Mouse (Mus musculus): ENCODE results near the gene 1700003F12Rik. TPM values are rescaled to one million over a fixed set of nuclear protein-coding genes. Genes with fewer than 3 reads are reported as not detected.

1700003F12Rik gene
- polyA plus RNA-seq, 1 experiment = 3.3 TPM

DNA sequence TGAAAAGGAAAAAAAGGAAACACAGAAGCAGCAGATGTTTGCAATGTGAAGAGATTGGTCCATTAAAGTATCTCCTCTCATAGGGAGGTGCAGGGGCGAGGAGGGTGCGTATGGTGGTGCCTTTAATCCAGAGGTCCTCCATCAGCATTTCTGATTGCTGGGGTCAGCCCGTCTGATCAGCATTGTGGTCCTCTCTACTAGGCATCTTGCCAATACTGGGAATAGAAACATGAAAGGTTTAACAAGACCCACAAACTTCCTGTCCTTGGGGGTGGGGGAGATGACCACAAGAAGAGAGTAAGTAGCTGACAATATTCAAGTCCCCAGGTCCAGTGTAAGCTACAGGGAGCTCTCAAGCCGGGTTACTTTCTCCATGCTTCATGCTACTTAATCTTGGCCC is 23.8 kb downstream of the 1700003F12Rik start:
- DNase-seq = no peak
- WGBS = 27% methylated on average over 4 of the region's 4 CpGs
- Histone ChIP-seq H3K36me3 (ENCODE audit: control insufficient read depth, insufficient read depth, low read length) (no peaks in the 10 kb centered on the region), H3K27me3 (ENCODE audit: control insufficient read depth, insufficient read depth, low read length) (no peaks in the 10 kb centered on the region), H3K4me1 (replicated peaks; ENCODE audit: control insufficient read depth, insufficient read depth, low read length) (peaks cover 28% of the 10 kb centered on the region), H3K4me3 (ENCODE audit: control insufficient read depth, insufficient read depth, low read length) (no peak overlapping the region), H3K27ac (ENCODE audit: control insufficient read depth, insufficient read depth, low read length) (no peak overlapping the region)
- TF ChIP-seq POLR2A (IDR thresholded peaks at IDR 0.05; ENCODE audit: control insufficient read depth, extremely low read depth, insufficient read depth, low read length, poor library complexity) (no peak), CTCF (IDR thresholded peaks at IDR 0.05; ENCODE audit: borderline replicate concordance, control insufficient read depth, extremely low read depth, insufficient read depth, low read length, poor library complexity) (no peak)

DNA sequence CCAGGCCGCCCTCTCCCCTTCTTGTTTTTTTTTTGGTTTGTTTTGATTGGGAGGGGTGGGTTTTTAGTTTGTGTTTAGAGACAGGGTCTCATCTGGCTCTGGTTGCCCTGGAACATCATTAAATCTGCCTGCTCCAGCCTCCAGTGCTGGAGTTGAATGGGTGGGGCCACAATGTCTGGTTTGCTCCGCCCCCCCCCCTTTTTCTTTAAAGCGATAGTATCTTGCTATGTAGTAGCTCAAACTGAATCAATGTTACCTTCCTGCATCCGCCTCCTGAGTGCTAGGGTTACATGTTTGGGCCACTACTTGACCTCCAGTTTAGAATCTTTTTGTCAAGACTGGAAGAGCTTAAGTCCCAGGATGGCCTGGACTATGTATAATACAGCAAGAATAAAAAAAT is 24.4 kb downstream of the 1700003F12Rik start:
- no peak overlapping the region for H3K4me3 ChIP-seq (ENCODE audit: control insufficient read depth, insufficient read depth, low read length)
- DNase-seq = no peak
- H3K27ac ChIP-seq (ENCODE audit: control insufficient read depth, insufficient read depth, low read length) = no peak overlapping the region
- WGBS = 87% methylated on average over 4 of the region's 4 CpGs
- peaks cover 30% of the 10 kb centered on the region for H3K4me1 ChIP-seq (replicated peaks; ENCODE audit: control insufficient read depth, insufficient read depth, low read length)
- H3K36me3 ChIP-seq (ENCODE audit: control insufficient read depth, insufficient read depth, low read length) = no peaks in the 10 kb centered on the region
- TF ChIP-seq CTCF (IDR thresholded peaks at IDR 0.05; ENCODE audit: borderline replicate concordance, control insufficient read depth, extremely low read depth, insufficient read depth, low read length, poor library complexity) = no peak
- no peak for TF ChIP-seq POLR2A (IDR thresholded peaks at IDR 0.05; ENCODE audit: control insufficient read depth, extremely low read depth, insufficient read depth, low read length, poor library complexity)
- no peaks in the 10 kb centered on the region for H3K27me3 ChIP-seq (ENCODE audit: control insufficient read depth, insufficient read depth, low read length)

DNA sequence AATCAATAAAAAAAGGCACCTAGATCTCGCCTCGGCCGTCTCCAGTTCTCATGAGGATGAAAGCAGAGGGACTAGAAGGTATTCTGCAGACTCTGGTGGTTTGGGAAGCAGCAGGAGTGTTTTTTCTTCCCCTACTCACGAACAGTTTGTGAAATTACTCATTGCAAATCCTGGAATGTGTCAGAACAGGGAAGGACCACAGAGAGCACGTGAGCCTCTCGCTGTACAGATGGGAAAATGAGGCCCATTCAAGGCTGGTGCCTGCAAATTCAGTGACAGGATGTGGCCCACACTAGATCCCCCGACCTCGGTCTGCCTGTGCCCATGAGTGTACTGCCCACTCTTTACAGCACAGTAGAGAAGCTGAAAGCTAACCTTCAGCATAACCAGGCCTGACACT is 25.1 kb downstream of the 1700003F12Rik start:
- DNase-seq = no peak
- Histone ChIP-seq H3K36me3 (ENCODE audit: control insufficient read depth, insufficient read depth, low read length) (no peaks in the 10 kb centered on the region), H3K4me1 (replicated peaks; ENCODE audit: control insufficient read depth, insufficient read depth, low read length) (peaks cover 37% of the 10 kb centered on the region), H3K27ac (ENCODE audit: control insufficient read depth, insufficient read depth, low read length) (no peak overlapping the region), H3K4me3 (ENCODE audit: control insufficient read depth, insufficient read depth, low read length) (no peak overlapping the region), H3K27me3 (ENCODE audit: control insufficient read depth, insufficient read depth, low read length) (no peaks in the 10 kb centered on the region)
- WGBS = 82% methylated on average over 8 of the region's 8 CpGs
- TF ChIP-seq CTCF (IDR thresholded peaks at IDR 0.05; ENCODE audit: borderline replicate concordance, control insufficient read depth, extremely low read depth, insufficient read depth, low read length, poor library complexity) (no peak), POLR2A (IDR thresholded peaks at IDR 0.05; ENCODE audit: control insufficient read depth, extremely low read depth, insufficient read depth, low read length, poor library complexity) (no peak)

DNA sequence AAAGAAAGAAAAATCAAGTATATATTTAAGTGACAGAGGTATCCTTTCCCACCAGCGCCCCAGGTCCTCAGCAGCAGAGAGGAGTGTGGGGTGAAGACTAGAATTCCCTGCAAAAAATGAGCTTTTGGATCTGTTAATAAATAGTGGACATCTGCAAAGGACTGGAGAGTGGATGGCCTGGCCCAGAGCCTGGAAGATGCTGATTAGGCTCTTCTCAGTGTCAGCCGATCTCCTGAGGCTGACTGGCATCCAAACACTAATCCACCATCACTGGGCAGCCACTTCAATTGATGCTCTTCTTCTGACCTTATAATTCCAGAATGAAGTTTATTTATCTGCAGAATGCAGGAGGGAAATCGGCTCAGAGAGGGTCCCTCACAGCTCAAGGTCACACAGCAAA is 26.1 kb downstream of the 1700003F12Rik start:
- Histone ChIP-seq H3K36me3 (ENCODE audit: control insufficient read depth, insufficient read depth, low read length) (no peaks in the 10 kb centered on the region), H3K4me3 (ENCODE audit: control insufficient read depth, insufficient read depth, low read length) (no peak overlapping the region), H3K4me1 (replicated peaks; ENCODE audit: control insufficient read depth, insufficient read depth, low read length) (peaks cover 41% of the 10 kb centered on the region), H3K27me3 (ENCODE audit: control insufficient read depth, insufficient read depth, low read length) (no peaks in the 10 kb centered on the region), H3K27ac (ENCODE audit: control insufficient read depth, insufficient read depth, low read length) (no peak overlapping the region)
- no peak for TF ChIP-seq CTCF (IDR thresholded peaks at IDR 0.05; ENCODE audit: borderline replicate concordance, control insufficient read depth, extremely low read depth, insufficient read depth, low read length, poor library complexity)
- TF ChIP-seq POLR2A (IDR thresholded peaks at IDR 0.05; ENCODE audit: control insufficient read depth, extremely low read depth, insufficient read depth, low read length, poor library complexity) = no peak
- no peak for DNase-seq
- WGBS = 94% methylated on average over 3 of the region's 3 CpGs

DNA sequence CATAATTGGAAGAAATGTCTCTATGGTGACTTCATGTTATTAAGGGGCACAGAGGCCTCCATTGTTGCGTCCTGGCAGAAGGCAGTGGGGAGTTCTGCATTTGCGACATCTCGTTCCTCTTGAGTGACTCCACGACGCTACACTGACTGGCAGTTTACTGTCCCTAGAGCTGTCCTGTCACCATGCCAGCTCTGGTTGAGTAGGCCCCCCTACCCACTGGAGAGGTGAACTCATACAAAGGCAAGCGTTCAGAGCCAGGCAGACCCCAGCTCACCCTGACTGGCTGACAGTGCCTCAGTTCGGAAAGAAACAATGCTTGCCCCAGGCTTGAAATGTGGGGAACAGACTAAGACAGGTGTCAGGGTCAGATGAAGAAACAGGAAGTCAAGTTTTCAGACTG is 27.4 kb downstream of the 1700003F12Rik start:
- Histone ChIP-seq H3K27ac (ENCODE audit: control insufficient read depth, insufficient read depth, low read length) (no peak overlapping the region), H3K4me3 (ENCODE audit: control insufficient read depth, insufficient read depth, low read length) (no peak overlapping the region), H3K36me3 (ENCODE audit: control insufficient read depth, insufficient read depth, low read length) (no peaks in the 10 kb centered on the region), H3K4me1 (replicated peaks; ENCODE audit: control insufficient read depth, insufficient read depth, low read length) (peaks cover 29% of the 10 kb centered on the region), H3K27me3 (ENCODE audit: control insufficient read depth, insufficient read depth, low read length) (no peaks in the 10 kb centered on the region)
- no peak for TF ChIP-seq POLR2A (IDR thresholded peaks at IDR 0.05; ENCODE audit: control insufficient read depth, extremely low read depth, insufficient read depth, low read length, poor library complexity)
- no peak for TF ChIP-seq CTCF (IDR thresholded peaks at IDR 0.05; ENCODE audit: borderline replicate concordance, control insufficient read depth, extremely low read depth, insufficient read depth, low read length, poor library complexity)
- no peak for DNase-seq
- 64% methylated on average over 7 of the region's 7 CpGs for WGBS

DNA sequence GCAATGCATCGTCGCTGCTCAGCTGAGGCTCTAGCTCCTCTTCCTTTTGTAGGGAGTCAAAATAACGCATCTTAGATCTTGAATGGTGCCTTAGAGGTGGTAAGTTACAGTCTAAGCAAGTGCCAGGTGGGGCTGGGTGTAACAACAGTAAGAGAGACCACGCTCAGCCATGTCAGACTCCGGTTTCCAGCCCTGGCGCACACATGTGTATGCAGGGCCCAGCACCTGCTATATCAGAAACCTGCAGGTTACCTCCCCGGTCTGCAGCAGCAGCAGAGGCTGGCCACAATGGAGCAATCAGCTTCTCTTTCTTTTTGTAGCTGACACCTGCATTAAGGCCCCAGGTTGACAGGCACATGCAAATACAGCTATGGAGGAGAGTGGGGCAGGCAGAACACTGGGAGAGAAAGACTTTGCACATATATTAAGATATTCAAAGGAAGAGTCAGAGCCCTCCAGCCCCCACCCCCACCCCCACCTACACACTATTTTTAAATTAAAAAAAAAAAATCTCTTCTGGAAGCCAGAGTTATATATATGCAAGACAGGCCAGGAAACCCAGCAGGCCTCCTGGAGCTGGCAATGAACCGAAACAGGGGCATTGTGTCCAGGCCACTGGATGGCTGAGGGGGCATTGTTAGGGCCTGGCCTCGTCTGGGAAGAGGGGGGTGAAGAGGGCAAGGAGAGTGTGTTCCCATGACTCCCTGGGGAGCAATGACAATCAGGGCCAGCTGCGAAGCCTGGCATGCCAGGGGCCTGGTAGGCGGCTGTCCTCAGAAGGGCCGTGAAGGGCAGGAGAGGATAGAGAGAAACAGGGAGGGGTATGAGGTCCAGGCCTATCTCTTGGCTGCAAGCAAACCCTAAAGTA is 30.2 kb downstream of the 1700003F12Rik start:
- H3K4me3 ChIP-seq (ENCODE audit: control insufficient read depth, insufficient read depth, low read length) = no peak overlapping the region
- WGBS = 41% methylated on average over 12 of the region's 12 CpGs
- H3K4me1 ChIP-seq (replicated peaks; ENCODE audit: control insufficient read depth, insufficient read depth, low read length) = peaks cover 20% of the 10 kb centered on the region
- no peaks in the 10 kb centered on the region for H3K27me3 ChIP-seq (ENCODE audit: control insufficient read depth, insufficient read depth, low read length)
- DNase-seq = peak; percentile 55
- TF ChIP-seq POLR2A (IDR thresholded peaks at IDR 0.05; ENCODE audit: control insufficient read depth, extremely low read depth, insufficient read depth, low read length, poor library complexity) = no peak
- TF ChIP-seq CTCF (IDR thresholded peaks at IDR 0.05; ENCODE audit: borderline replicate concordance, control insufficient read depth, extremely low read depth, insufficient read depth, low read length, poor library complexity) = no peak
- H3K27ac ChIP-seq (ENCODE audit: control insufficient read depth, insufficient read depth, low read length) = peak overlapping the region; percentile 64
- no peaks in the 10 kb centered on the region for H3K36me3 ChIP-seq (ENCODE audit: control insufficient read depth, insufficient read depth, low read length)
